Mouse (Mus musculus) heart, postnatal 0 days (tissue): ENCODE data around the gene Son. TPM values are rescaled to one million over a fixed set of nuclear protein-coding genes. Genes with fewer than 3 reads are reported as not detected.
A peak's percentile ranks its signal among the peaks of the same experiment; 100 is the strongest.

Experiments used
- ATAC-seq: fragments of 200-750 bp; cut with Nextera tagmentation; 2 replicates; pipeline ENCODE4 v1.8.0; 2017; ENCODE audit warnings: low read depth, moderate number of reproducible peaks, moderate library complexity; ENCODE audit not compliant: insufficient read depth
- DNase-seq: peaks from one replicate; pipeline ENCODE4 v3.0.0-alpha.2; 2016; ENCODE audit warnings: low spot score
- H3K27ac ChIP-seq: fragments of 300-500 bp; sonication (generic); 2 replicates; pipeline ENCODE4 v1.5.1; 2014; ENCODE audit warnings: low read depth, mild to moderate bottlenecking
- H3K27me3 ChIP-seq: fragments of 300-500 bp; sonication (generic); 2 replicates; pipeline ENCODE4 v1.6.1; 2014; ENCODE audit warnings: low read length, mixed read lengths; ENCODE audit not compliant: control insufficient read depth, insufficient read depth
- H3K36me3 ChIP-seq: fragments of 300-500 bp; sonication (generic); replicated peaks from 2 replicates; pipeline ENCODE4 v1.6.1; 2014; ENCODE audit warnings: low read length, mixed read lengths; ENCODE audit not compliant: control insufficient read depth, insufficient read depth
- H3K4me1 ChIP-seq: fragments of 300-500 bp; sonication (generic); 2 replicates; pipeline ENCODE4 v1.6.1; 2014; ENCODE audit warnings: antibody characterized with exemption; ENCODE audit not compliant: control insufficient read depth, insufficient read depth
- H3K4me2 ChIP-seq: fragments of 300-500 bp; sonication (generic); 2 replicates; pipeline ENCODE4 v1.6.1; 2014; ENCODE audit warnings: low read depth, mild to moderate bottlenecking, low read length, moderate library complexity
- H3K4me3 ChIP-seq: fragments of 300-500 bp; sonication (generic); 2 replicates; pipeline ENCODE4 v1.5.1; 2014; ENCODE audit warnings: low read depth, low read length
- H3K9ac ChIP-seq: fragments of 300-500 bp; sonication (generic); replicated peaks from 2 replicates; pipeline ENCODE4 v1.6.1; 2014; ENCODE audit warnings: low read depth, low read length, mixed read lengths
- H3K9me3 ChIP-seq: fragments of 300-500 bp; sonication (generic); replicated peaks from 2 replicates; pipeline ENCODE4 v1.6.1; 2016; ENCODE audit warnings: low read length; ENCODE audit not compliant: control insufficient read depth
- CTCF ChIP-seq: IDR thresholded peaks from 2 replicates; pipeline ENCODE4 v1.5.1; 2016; ENCODE audit warnings: antibody characterized with exemption, control low read depth, low read depth
- EP300 ChIP-seq: IDR thresholded peaks from 2 replicates; pipeline ENCODE4 v1.6.1; 2016; ENCODE audit warnings: antibody characterized with exemption, low read depth
- WGBS: fragments of 180-500 bp; shearing (Covaris S2); extraction: QIAGEN DNeasy Blood & Tissue Kit; methylation state at CpG from one replicate; pipeline ENCODE4 v1.1.7; 2014; 5-methylcytosine and 5-hydroxymethylcytosine counted together
- polyA plus RNA-seq: library from polyadenylated mRNA; unstranded; fragments of >200 nt; fragmentation: Nextera tagmentation; extraction: Ambion mirVana; gene quantifications from 2 replicates; pipeline ENCODE4 v1.2.1, GENCODE M21; 2015
- total RNA-seq: library from RNA; depleted of rRNA; stranded (reverse); fragments of >200 nt; gene quantifications from 2 replicates; pipeline ENCODE4 v1.2.3, GENCODE M21; 2014; ENCODE audit warnings: low replicate concordance; rRNA removed

The Son gene
- total RNA-seq = 210 and 243 TPM in 2 replicates
- polyA plus RNA-seq = 65.6 and 69.1 TPM in 2 replicates

GRCm38 (mm10) chr16:91647461-91648219 is at the start of gene Son:
Son (plus strand) TSS chr16:91647506.
- Histone ChIP-seq H3K4me1 (peaks cover 15% of the 10 kb centered on the region; the same call in 1 of the 2 replicates), H3K27ac (peak within 1 kb of the TSS; percentile 99), H3K4me2 (peak within 1 kb of the TSS; percentile 89), H3K27me3 (no peaks in the 10 kb centered on the region), H3K9me3 (no peaks in the 10 kb centered on the region), H3K9ac (peak within 1 kb of the TSS; percentile 91), H3K36me3 (peaks cover 20% of the 10 kb centered on the region), H3K4me3 (peak within 1 kb of the TSS; percentile 84)
- DNase-seq (peak; percentile 99), ATAC-seq (peak; percentile 96)
- TF ChIP-seq CTCF (no peak), EP300 (peak; percentile 55; the same call in 1 of the 2 replicates)
- under 1% methylated on average over 68 of the region's 70 CpGs for WGBS

- Histone ChIP-seq H3K27me3 (no peaks in the 10 kb centered on the region), H3K4me3 (peak within 1 kb of the TSS; percentile 81), H3K9me3 (no peaks in the 10 kb centered on the region), H3K36me3 (no peaks in the 10 kb centered on the region), H3K4me2 (peak within 1 kb of the TSS; percentile 87), H3K27ac (peak within 1 kb of the TSS; percentile 65), H3K4me1 (peaks cover 5% of the 10 kb centered on the region; the same call in 1 of the 2 replicates), H3K9ac (peak within 1 kb of the TSS; percentile 70)
- WGBS = under 1% methylated on average over 34 of the region's 34 CpGs
- ATAC-seq (peak; percentile 100), DNase-seq (peak; percentile 95)
- TF ChIP-seq EP300 (no peak), CTCF (no peak)
Measured at GRCm38 (mm10) chr16:91597672-91598010, 49.7 kb upstream of the Son start, which contains the start of gene Tmem50b. Tmem50b (minus strand) TSS chr16:91597800.

- no peak overlapping the region for H3K27ac ChIP-seq
- H3K4me2 ChIP-seq = no peak overlapping the region
- no peaks in the 10 kb centered on the region for H3K9me3 ChIP-seq
- no peak overlapping the region for H3K4me3 ChIP-seq
- DNase-seq = no peak
- no peak overlapping the region for H3K9ac ChIP-seq
- H3K27me3 ChIP-seq = no peaks in the 10 kb centered on the region
- no peak for TF ChIP-seq EP300
- no peak; the same call in 1 of the 2 replicates for TF ChIP-seq CTCF
- no peaks in the 10 kb centered on the region for H3K36me3 ChIP-seq
- no peak for ATAC-seq
- H3K4me1 ChIP-seq = peaks cover 5% of the 10 kb centered on the region; the same call in 1 of the 2 replicates
Measured at GRCm38 (mm10) chr16:91599242-91599641, 48.1 kb upstream of the Son start.

GRCm38 (mm10) chr16:91601081-91601480 is 46.2 kb upstream of the Son start:
- DNase-seq (no peak), ATAC-seq (no peak)
- H3K9ac ChIP-seq = no peak overlapping the region
- H3K4me2 ChIP-seq = no peak overlapping the region
- H3K36me3 ChIP-seq = no peaks in the 10 kb centered on the region
- peaks cover 5% of the 10 kb centered on the region; the same call in 1 of the 2 replicates for H3K4me1 ChIP-seq
- TF ChIP-seq CTCF (no peak), EP300 (no peak)
- H3K27ac ChIP-seq = no peak overlapping the region
- 73% methylated on average over 4 of the region's 4 CpGs for WGBS
- no peak overlapping the region for H3K4me3 ChIP-seq
- no peaks in the 10 kb centered on the region for H3K27me3 ChIP-seq
- no peaks in the 10 kb centered on the region for H3K9me3 ChIP-seq

GRCm38 (mm10) chr16:91601693-91602092 is 45.6 kb upstream of the Son start:
- Histone ChIP-seq H3K4me1 (peaks cover 2% of the 10 kb centered on the region; the same call in 1 of the 2 replicates), H3K9me3 (no peaks in the 10 kb centered on the region), H3K9ac (no peak overlapping the region), H3K27ac (no peak overlapping the region), H3K4me2 (no peak overlapping the region), H3K4me3 (no peak overlapping the region), H3K27me3 (no peaks in the 10 kb centered on the region), H3K36me3 (no peaks in the 10 kb centered on the region)
- 60% methylated on average over 9 of the region's 9 CpGs for WGBS
- ATAC-seq = no peak
- DNase-seq = no peak
- TF ChIP-seq EP300 = no peak
- no peak for TF ChIP-seq CTCF
